7 mouse cellular contexts compared by ENCODE assay signal in genomic region chrX:167497780-167498179, GRCm38 (mm10).
DNase-seq lines count a peak whose midpoint lies in the region; ATAC-seq and TF ChIP-seq lines count a peak whose summit lies in the region.

No protein-coding gene starts in this region.

- H3K4me2 ChIP-seq in hindbrain, embryonic 15.5 days = no peak overlapping the region

- peak; percentile 73; the same call in 1 of the 2 replicates for ATAC-seq in hindbrain, embryonic 15.5 days (ENCODE audit: low FRiP score, low read depth)
- peak; percentile 97 for ATAC-seq in megakaryocyte progenitor cell, adult 5-6 weeks (replicated peaks; ENCODE audit: poor library complexity)

- H3K4me1 ChIP-seq in ES-E14 (ENCODE audit: control insufficient read depth in 2 of 2, insufficient read depth in 2 of 2, low read length in 2 of 2, poor library complexity in 1 of 2) = no peaks in the 10 kb centered on the region
- no peaks in the 10 kb centered on the region for H3K4me1 ChIP-seq in embryonic facial prominence, embryonic 10.5 days
- H3K4me1 ChIP-seq in hindbrain, embryonic 15.5 days (replicated peaks) = no peaks in the 10 kb centered on the region

- no peak overlapping the region for H3K4me3 ChIP-seq in ES-E14 (ENCODE audit: insufficient read depth in 1 of 2, low read depth in 1 of 2, low read length in 2 of 2, poor library complexity in 1 of 2, severe bottlenecking in 1 of 2)
- no peak overlapping the region for H3K4me3 ChIP-seq in embryonic facial prominence, embryonic 10.5 days
- no peak overlapping the region for H3K4me3 ChIP-seq in hindbrain, embryonic 15.5 days

- H3K36me3 ChIP-seq in ES-E14 (ENCODE audit: control insufficient read depth, insufficient read depth, low read length, poor library complexity, severe bottlenecking) = no peaks in the 10 kb centered on the region
- H3K36me3 ChIP-seq in embryonic facial prominence, embryonic 10.5 days (replicated peaks) = no peaks in the 10 kb centered on the region
- H3K36me3 ChIP-seq in hindbrain, embryonic 15.5 days = no peaks in the 10 kb centered on the region

- 36% methylated on average over 11 of the region's 11 CpGs for WGBS in embryonic facial prominence, embryonic 10.5 days
- 34% methylated on average over 11 of the region's 11 CpGs for WGBS in hindbrain, embryonic 15.5 days

- peaks cover 90% of the 10 kb centered on the region for H3K27me3 ChIP-seq in embryonic facial prominence, embryonic 10.5 days (replicated peaks; ENCODE audit: low read depth, poor library complexity, severe bottlenecking)
- peaks cover 10% of the 10 kb centered on the region for H3K27me3 ChIP-seq in hindbrain, embryonic 15.5 days

- peak; percentile 36 for DNase-seq in ES-E14 (ENCODE audit: low read depth, low spot score)
- DNase-seq in adrenal gland, postnatal 14 days = peak; percentile 71
- DNase-seq in embryonic facial prominence, embryonic 10.5 days (ENCODE audit: low spot score) = peak; percentile 62
- DNase-seq in layer of hippocampus, postnatal 10 days (ENCODE audit: low spot score in 2 of 2) = peak; percentile 36 to 66
- peak; percentile 63 for DNase-seq in right cerebral cortex, postnatal 14 days

- H3K9ac ChIP-seq in ES-E14 (ENCODE audit: insufficient read depth, low read depth, low read length, poor library complexity, severe bottlenecking) = no peak overlapping the region
- H3K9ac ChIP-seq in hindbrain, embryonic 15.5 days = no peak overlapping the region

- in situ Hi-C loops in ES-E14 (cut with MboI; ENCODE audit: low sequenced_read_pairs in 2 of 2, unreplicated experiment in 2 of 2) = loop anchor here in 1 of 2 experiments (25.0 kb wide), 1 partner anchor 315 kb away; no protein-coding TSS in a partner anchor

- H3K27ac ChIP-seq in ES-E14 (ENCODE audit: insufficient read depth, low read depth, low read length, poor library complexity, severe bottlenecking) = no peak overlapping the region
- no peak overlapping the region for H3K27ac ChIP-seq in embryonic facial prominence, embryonic 10.5 days (replicated peaks)
- no peak overlapping the region for H3K27ac ChIP-seq in hindbrain, embryonic 15.5 days (replicated peaks)

- H3K9me3 ChIP-seq in ES-E14 (ENCODE audit: control insufficient read depth, insufficient read depth, low read depth, low read length) = no peaks in the 10 kb centered on the region
- H3K9me3 ChIP-seq in embryonic facial prominence, embryonic 10.5 days = no peaks in the 10 kb centered on the region
- H3K9me3 ChIP-seq in hindbrain, embryonic 15.5 days = no peaks in the 10 kb centered on the region

TF ChIP-seq in ES-E14, 5 proteins besides CTCF, POLR2A, EP300 and RAD21:
- TF ChIP-seq ZNF384 (IDR thresholded peaks at IDR 0.05; ENCODE audit: low read depth, low read length) (no peak), CHD2 (IDR thresholded peaks at IDR 0.05; ENCODE audit: low read depth, low read length) (no peak), MAFK (IDR thresholded peaks at IDR 0.05; ENCODE audit: insufficient read depth, low read depth, low read length) (no peak), ZC3H11A (IDR thresholded peaks at IDR 0.05; ENCODE audit: borderline replicate concordance, low read depth, low read length) (no peak), HCFC1 (IDR thresholded peaks at IDR 0.05; ENCODE audit: borderline replicate concordance, insufficient read depth, low read length) (no peak)
